Mouse (Mus musculus) kidney, adult 2 months (tissue): ENCODE data around the gene Rnf8.

Experiments used
- CTCF ChIP-seq: fragments of 200-500 bp; conservative IDR thresholded peaks from 2 replicates; pipeline ENCODE4 v1.5.1; 2011; ENCODE audit warnings: low read depth, mild to moderate bottlenecking, control low read depth, low read length, moderate library complexity, mixed read lengths; ENCODE audit not compliant: insufficient read depth, insufficient read length
- POLR2A ChIP-seq: fragments of 200-500 bp; IDR thresholded peaks from one replicate; pipeline ENCODE4 v1.6.1; 2011; ENCODE audit warnings: low read depth, low read length, control low read depth

- TF ChIP-seq CTCF (no peak), POLR2A (no peak)
These were observed 31.0 kb upstream of the Rnf8 start for GRCm38 (mm10) chr17:29583569-29583968.
